Mouse (Mus musculus) T-cell, adult 2 months (primary cell): ENCODE measurements around the gene Mfsd10.
"Not testable (repeated sequence)": the region's sequence is repeated elsewhere in the genome, so short reads cannot be mapped to it uniquely, and the experiment has no call there.

Source experiments
- DNase-seq: peaks from one replicate; pipeline ENCODE4 v3.0.0; 2022; ENCODE audit warnings: low spot score

Gene Mfsd10

GRCm38 (mm10) chr5:34604576-34604975 lies 32.4 kb downstream of the Mfsd10 start:
- DNase-seq: no peak

GRCm38 (mm10) chr5:34593202-34593727 lies 43.7 kb downstream of the Mfsd10 start:
- DNase-seq: no peak

- no peak for DNase-seq
Measured at GRCm38 (mm10) chr5:34592666-34593065, 44.3 kb downstream of the Mfsd10 start.

- not testable (repeated sequence) for DNase-seq
Measured at GRCm38 (mm10) chr5:34592224-34592623, 44.8 kb downstream of the Mfsd10 start.

- peak; percentile 16 for DNase-seq
Measured at GRCm38 (mm10) chr5:34591388-34592004, 45.5 kb downstream of the Mfsd10 start.

GRCm38 (mm10) chr5:34590702-34591101 lies 46.3 kb downstream of the Mfsd10 start:
- no peak for DNase-seq

- no peak for DNase-seq
Measured at GRCm38 (mm10) chr5:34590059-34590458, 47.0 kb downstream of the Mfsd10 start.

GRCm38 (mm10) chr5:34587881-34588280 lies 49.1 kb downstream of the Mfsd10 start:
- DNase-seq: no peak

- no peak for DNase-seq
Measured at GRCm38 (mm10) chr5:34585216-34585615, 51.8 kb downstream of the Mfsd10 start.
